Mouse (Mus musculus) left cerebral cortex, adult 2 months (tissue): ENCODE data around the gene Sat2. TPM values are rescaled to one million over a fixed set of nuclear protein-coding genes. Genes with fewer than 3 reads are reported as not detected.

Experiments used
- DNase-seq, 2 experiments: peaks; one replicate each; pipeline ENCODE4 v3.0.0; 2021 to 2022; ENCODE audit warnings: low spot score in 2 of 2, mixed read lengths in 1 of 2; ENCODE audit errors: extremely low spot score in 1 of 2
- H3K27ac ChIP-seq: fragments of 200-600 bp; 2 replicates; pipeline ENCODE4 v1.8.1; 2022
- H3K4me3 ChIP-seq: fragments of 200-600 bp; 2 replicates; pipeline ENCODE4 v1.8.1; 2022
- CTCF ChIP-seq: fragments of 200-600 bp; IDR thresholded peaks from 2 replicates; pipeline ENCODE4 v1.8.1; 2022; ENCODE audit warnings: antibody characterized with exemption, mild to moderate bottlenecking, moderate library complexity
- intact Hi-C: fragments of 180-260 bp; cut with DNase I; formaldehyde crosslinking; loops from one replicate; pipeline ENCODE4 v1.15.1; 2025
- long read RNA-seq, 2 experiments: library from polyadenylated mRNA; stranded (forward); transcript quantifications; one replicate each; pipeline ENCODE4 v2.0.0; 2021; ENCODE audit warnings: borderline mapping rate in 2 of 2
- total RNA-seq, 2 experiments: library from RNA; stranded (reverse); gene quantifications; 2 replicates each; pipeline ENCODE4 v1.2.3; 2021

Sat2 gene
- total RNA-seq: 10 to 100 TPM in 1 of 2 experiments, 1 to 10 TPM in 1; 9.9 to 13.7 TPM
- long read RNA-seq, experiment 1, partial matches to known transcripts: 0 of 3 reads
- long read RNA-seq, experiment 1, other reads (novel, unspliced or antisense): 2 of 3 reads
- long read RNA-seq, experiment 2, partial matches to known transcripts: 1 of 4 reads
- long read RNA-seq, experiment 2, other reads (novel, unspliced or antisense): 1 of 4 reads

- DNase-seq: peak in 1 of 2 experiments; percentile 30
- TF ChIP-seq CTCF: no peak
- Histone ChIP-seq H3K27ac (peak within 1 kb of the TSS; percentile 85), H3K4me3 (peak within 1 kb of the TSS; percentile 52)
- intact Hi-C loops: no loop called here
Measured at GRCm38 (mm10) chr11:69621571-69622268, at the start of gene Sat2. Gene Sat2, plus strand, starts transcription at chr11:69622024.

DNA sequence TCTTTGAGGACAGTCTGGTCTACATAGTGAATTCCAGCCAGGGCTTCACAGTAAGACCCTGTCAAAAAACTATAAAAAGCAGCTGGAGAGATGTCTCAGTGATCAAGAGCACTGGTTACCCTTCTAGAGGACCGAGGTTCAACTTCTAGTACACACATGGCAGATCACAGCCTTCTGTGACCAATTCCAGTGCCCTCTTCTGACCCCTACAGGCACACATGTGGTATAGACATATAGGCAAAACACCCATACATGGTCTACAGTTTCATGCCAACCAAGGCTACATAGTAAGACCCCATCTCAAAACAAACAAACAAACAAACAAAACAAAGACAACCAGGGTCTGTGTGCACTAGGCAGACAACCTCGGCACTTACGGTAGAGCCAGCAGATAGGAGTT lies 46.6 kb upstream of the Sat2 start:
- Histone ChIP-seq H3K27ac (no peak overlapping the region), H3K4me3 (no peak overlapping the region)
- TF ChIP-seq CTCF: peak; percentile 46
- intact Hi-C loops: loop anchor here (5.0 kb wide), 1 partner anchor 33 kb away; no protein-coding TSS in a partner anchor
- no peak for DNase-seq

DNA sequence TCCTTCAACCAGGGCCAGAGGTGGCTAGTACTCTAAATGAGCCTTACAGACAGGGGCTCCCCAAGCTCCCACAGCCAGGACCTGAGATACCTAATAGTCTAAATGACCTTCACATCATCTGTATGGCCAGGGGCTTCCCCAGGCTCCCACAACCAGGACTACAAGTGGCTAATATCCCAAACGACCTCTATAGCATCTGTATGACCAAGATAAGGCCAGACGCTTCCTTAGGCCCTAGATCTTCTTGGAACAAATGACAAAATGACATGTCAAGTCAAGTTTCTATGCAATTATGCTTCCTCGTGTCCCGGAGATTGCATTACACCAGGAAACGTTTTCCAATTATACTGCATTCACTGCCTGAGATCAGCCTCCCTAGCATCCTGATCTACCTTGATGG lies 45.5 kb upstream of the Sat2 start:
- no peak for TF ChIP-seq CTCF
- H3K4me3 ChIP-seq: no peak overlapping the region
- no peak for DNase-seq
- intact Hi-C loops: loop anchor here (5.0 kb wide), 1 partner anchor 34 kb away; no protein-coding TSS in a partner anchor
- no peak overlapping the region for H3K27ac ChIP-seq

DNA sequence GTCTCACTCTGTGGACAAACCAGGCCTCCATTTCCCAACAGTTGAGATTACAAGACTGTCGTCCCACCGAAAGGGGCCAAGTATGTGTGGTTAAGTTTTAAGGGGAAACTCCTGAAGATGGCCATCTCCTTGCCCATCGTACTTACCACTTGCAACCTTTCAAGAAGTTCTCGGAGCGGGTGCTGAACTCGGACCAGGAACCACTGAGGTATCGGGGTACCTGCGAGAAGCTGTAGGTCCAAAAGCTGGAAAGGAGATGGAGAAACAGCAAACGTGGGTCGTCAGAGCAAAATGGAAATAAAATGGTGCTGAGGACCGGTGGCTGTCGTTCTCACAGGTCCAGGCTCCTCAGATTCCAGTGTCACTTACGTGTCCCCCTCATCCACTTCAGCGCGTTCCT lies 43.5 kb upstream of the Sat2 start:
- no peak for DNase-seq
- intact Hi-C loops: loop anchor here (5.0 kb wide), 1 partner anchor 36 kb away; no protein-coding TSS in a partner anchor
- TF ChIP-seq CTCF: no peak
- peak overlapping the region; percentile 83 for H3K4me3 ChIP-seq
- H3K27ac ChIP-seq: peak overlapping the region; percentile 80

DNA sequence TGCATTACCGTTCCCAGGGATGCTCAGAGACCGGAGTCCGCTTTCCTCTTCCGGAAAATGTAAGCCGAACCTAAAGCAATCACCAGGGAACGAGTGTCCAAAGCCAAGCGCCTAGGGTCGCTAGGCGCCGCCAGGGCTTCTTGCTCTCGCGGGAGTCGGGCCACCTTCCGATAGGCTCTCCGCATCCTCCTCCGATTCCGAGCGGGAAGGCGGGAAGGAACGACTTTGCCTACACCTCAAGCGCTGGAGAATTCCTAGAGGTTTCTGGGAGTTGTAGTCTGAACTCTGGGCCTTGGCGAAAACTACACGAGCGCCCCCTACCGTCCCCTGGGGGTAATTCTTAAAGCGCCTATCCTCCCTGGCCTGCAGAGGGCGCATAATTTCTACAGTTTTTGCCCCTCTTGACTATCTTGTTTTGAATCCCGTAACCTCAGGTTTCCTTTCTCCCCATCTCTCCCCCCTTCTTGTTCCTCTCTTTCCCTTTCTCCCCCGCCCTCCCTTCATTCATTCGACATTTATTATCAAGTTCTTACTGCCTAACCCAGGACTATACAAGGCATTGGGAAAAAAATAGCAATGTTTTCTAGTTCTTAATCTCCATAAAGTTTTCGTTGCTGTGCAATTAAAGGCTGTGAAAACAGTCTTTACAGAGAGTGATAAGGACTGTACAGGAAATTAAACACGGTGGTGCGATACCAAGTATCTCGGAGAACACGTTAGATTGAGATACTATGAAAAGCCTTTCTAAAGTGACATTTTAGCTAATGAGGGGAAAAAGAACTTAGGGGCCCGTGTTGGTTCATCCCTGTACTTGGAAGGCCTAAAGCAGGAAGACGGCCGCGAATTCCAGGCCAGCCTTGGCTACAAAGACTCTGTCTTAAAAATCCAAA lies 42.5 kb upstream of the Sat2 start:
- intact Hi-C loops: loop anchor here (1.0 to 5.0 kb wide), 3 partner anchors 35 to 162 kb away; no protein-coding TSS in a partner anchor

GRCm38 (mm10) chr11:69580091-69580514 lies 41.7 kb upstream of the Sat2 start, which contains the start of the genes Wrap53 and Trp53:
Gene Wrap53, minus strand, starts transcription at chr11:69580255.
Gene Trp53, plus strand, starts transcription at chr11:69580359.
- no peak for TF ChIP-seq CTCF
- Histone ChIP-seq H3K27ac (peak within 1 kb of the TSS; percentile 97), H3K4me3 (peak within 1 kb of the TSS; percentile 91)
- peak; percentile 82 to 87 for DNase-seq
- intact Hi-C loops: loop anchor here (5.0 kb wide), 1 partner anchor 163 kb away; no protein-coding TSS in a partner anchor

More for the DNA sequence above, 42.5 kb upstream of the Sat2 start:
- peak; percentile 100 for TF ChIP-seq CTCF
- peak; percentile 96 to 98 for DNase-seq
- peak overlapping the region; percentile 91 for H3K4me3 ChIP-seq
- peak overlapping the region; percentile 97 for H3K27ac ChIP-seq

- intact Hi-C loops: loop anchor here (1.0 to 5.0 kb wide), 2 partner anchors 25 to 163 kb away; partner anchors contain the start of gene Atp1b2
- no peak for TF ChIP-seq CTCF
- Histone ChIP-seq H3K4me3 (peak overlapping the region; percentile 91), H3K27ac (peak overlapping the region; percentile 97)
- no peak for DNase-seq
Measured at GRCm38 (mm10) chr11:69580572-69581146, 41.2 kb upstream of the Sat2 start.

DNA sequence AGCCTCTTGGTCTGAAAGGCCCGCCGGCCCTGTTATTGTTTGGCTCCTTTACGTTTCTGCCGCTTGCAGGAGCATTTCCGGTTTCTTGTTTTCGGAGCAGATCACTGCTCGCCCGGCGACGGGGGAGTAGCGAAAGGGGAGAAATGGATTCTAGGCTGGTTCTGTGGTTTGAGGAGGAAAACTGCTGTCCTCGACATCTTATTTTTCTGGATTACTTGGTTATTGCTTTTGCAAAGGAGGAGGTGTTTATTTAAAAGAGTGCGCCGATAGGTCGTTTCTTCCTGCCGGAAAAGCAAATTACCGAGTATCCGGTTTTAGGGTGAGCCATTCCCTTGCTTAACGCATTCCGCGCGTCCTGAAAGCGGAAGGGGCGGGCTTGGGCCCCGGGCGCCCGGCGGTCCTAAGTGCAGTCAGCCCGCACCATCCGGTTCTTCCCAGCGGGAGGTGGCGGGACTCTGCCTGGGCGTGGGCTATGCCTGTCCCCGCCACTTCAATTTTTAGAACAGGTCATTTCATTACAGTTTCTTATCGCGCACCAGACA lies 40.6 kb upstream of the Sat2 start:
- TF ChIP-seq CTCF: no peak
- intact Hi-C loops: loop anchor here (1.0 to 5.0 kb wide), 2 partner anchors 24 to 164 kb away; partner anchors contain the start of gene Atp1b2
- H3K4me3 ChIP-seq: peak overlapping the region; percentile 91

DNA sequence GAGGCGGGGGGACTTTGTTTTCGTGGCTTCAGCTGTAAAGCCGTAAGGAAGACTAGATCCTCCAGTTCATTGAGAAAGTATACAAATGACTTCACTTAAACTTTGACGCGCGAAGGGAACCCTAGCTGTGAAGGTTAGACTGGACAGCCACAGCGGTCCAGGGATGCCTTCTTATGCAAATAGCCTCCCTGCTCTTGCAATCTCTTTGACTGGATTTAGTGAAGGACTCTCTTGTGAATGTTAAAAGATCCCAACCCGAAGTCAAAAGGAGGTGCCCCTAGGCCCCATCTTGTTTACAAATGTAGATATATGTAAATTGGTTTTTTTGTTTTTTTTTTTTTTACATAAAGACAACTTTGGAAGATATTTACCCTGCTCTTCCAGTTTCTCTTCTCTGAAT lies 40.0 kb upstream of the Sat2 start:
- intact Hi-C loops: loop anchor here (1.0 to 5.0 kb wide), 2 partner anchors 23 to 165 kb away; partner anchors contain the start of gene Atp1b2
- H3K4me3 ChIP-seq: peak overlapping the region; percentile 91
- no peak for DNase-seq
- TF ChIP-seq CTCF: no peak
- H3K27ac ChIP-seq: peak overlapping the region; percentile 97

More for the DNA sequence above, 40.6 kb upstream of the Sat2 start:
- DNase-seq: peak; percentile 87 to 89
- H3K27ac ChIP-seq: peak overlapping the region; percentile 97

DNA sequence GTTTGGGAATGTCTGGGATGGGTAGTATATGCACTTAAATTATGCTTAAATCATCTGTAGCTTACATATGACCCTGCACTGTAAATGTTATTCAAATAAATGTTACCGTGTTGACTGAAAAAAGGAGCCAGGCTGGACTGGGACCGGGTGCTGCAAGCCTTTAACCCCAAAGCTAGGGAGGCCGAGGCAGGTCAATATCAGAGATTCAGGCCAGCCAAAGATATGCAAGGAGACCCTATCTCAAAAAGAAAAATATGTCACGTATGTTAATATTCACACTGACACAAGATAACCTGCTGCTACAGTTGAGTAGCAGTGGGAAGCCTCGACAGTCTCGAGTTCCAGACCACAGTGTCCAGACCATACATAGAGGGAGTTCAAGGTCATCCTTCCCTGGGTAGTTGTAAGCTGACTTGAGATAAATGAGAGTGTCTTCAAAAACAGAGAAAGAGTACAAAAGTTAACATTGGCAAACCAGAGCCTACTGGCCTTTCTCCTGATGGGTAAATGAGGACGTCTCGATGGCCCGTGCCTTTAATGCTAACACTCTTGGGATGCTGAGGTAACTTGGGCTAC lies 39.5 kb upstream of the Sat2 start:
- H3K27ac ChIP-seq: no peak overlapping the region; the same call in 1 of the 2 replicates
- peak overlapping the region; percentile 91 for H3K4me3 ChIP-seq
- intact Hi-C loops: loop anchor here (5.0 kb wide), 1 partner anchor 165 kb away; no protein-coding TSS in a partner anchor
- no peak for DNase-seq
- TF ChIP-seq CTCF: no peak
